Mouse (Mus musculus): Measurements from ENCODE around the gene Bco1. TPM values are rescaled to one million over a fixed set of nuclear protein-coding genes. Genes with fewer than 3 reads are reported as not detected.

The Bco1 gene
- 0.16 and 0.18 TPM in 2 replicates for polyA plus RNA-seq (2015; fragmentation: Nextera tagmentation; extraction: Ambion mirVana)

GRCm38 (mm10) chr8:117095647-117096046 is at the start of gene Bco1:
Bco1 (plus strand) TSS chr8:117095854.

GRCm38 (mm10) chr8:117082399-117082872 is 13.2 kb upstream of the Bco1 start, which contains the start of gene Pkd1l2:
Pkd1l2 (minus strand) TSS chr8:117082449.

GRCm38 (mm10) chr8:117158135-117158761 is 62.6 kb downstream of the Bco1 start, which contains the start of gene Gan:
Gan (plus strand) TSS chr8:117158135.

Other genes with a start within 250 kb of the Bco1 start
- gene Cmc2, start 174.4 kb upstream of the Bco1 start, polyA plus RNA-seq (2015; fragmentation: Nextera tagmentation; extraction: Ambion mirVana): 74.7 and 91.5 TPM in 2 replicates
- 7.4 and 8.0 TPM in 2 replicates for gene Cenpn, start 174.1 kb upstream of the Bco1 start, polyA plus RNA-seq (2015; fragmentation: Nextera tagmentation; extraction: Ambion mirVana)
- gene Atmin, start 152.5 kb upstream of the Bco1 start, polyA plus RNA-seq (2015; fragmentation: Nextera tagmentation; extraction: Ambion mirVana): 6.0 and 6.7 TPM in 2 replicates
- 0.21 and 0.43 TPM in 2 replicates for gene 1700030J22Rik, start 116.9 kb upstream of the Bco1 start, polyA plus RNA-seq (2015; fragmentation: Nextera tagmentation; extraction: Ambion mirVana)
- 69.4 and 75.6 TPM in 2 replicates for gene Gcsh, start 102.3 kb upstream of the Bco1 start, polyA plus RNA-seq (2015; fragmentation: Nextera tagmentation; extraction: Ambion mirVana)
- 0.02 and 0.14 TPM in 2 replicates for gene Pkd1l2, start 13.4 kb upstream of the Bco1 start, polyA plus RNA-seq (2015; fragmentation: Nextera tagmentation; extraction: Ambion mirVana)
- gene Gan, start 62.3 kb downstream of the Bco1 start, polyA plus RNA-seq (2015; fragmentation: Nextera tagmentation; extraction: Ambion mirVana): 0.85 and 1.3 TPM in 2 replicates
- 13.9 and 15.1 TPM in 2 replicates for gene Cmip, start 161.2 kb downstream of the Bco1 start, polyA plus RNA-seq (2015; fragmentation: Nextera tagmentation; extraction: Ambion mirVana)

Measured in skeletal muscle tissue, postnatal 0 days (tissue).